Mouse (Mus musculus) thymus, postnatal 14 days (tissue): Measurements from ENCODE around the gene Acp5.
"Not testable (repeated sequence)": the region's sequence is repeated elsewhere in the genome, so short reads cannot be mapped to it uniquely, and the experiment has no call there.

Source experiments
- DNase-seq: peaks from one replicate; pipeline ENCODE4 v3.0.0; 2021

Acp5 gene

GRCm38 (mm10) chr9:22135644-22136390 lies at the start of gene Acp5:
Gene Acp5 (minus strand): TSS chr9:22135711.
- peak; percentile 49 for DNase-seq

- no peak for DNase-seq
These were observed 36.8 kb upstream of the Acp5 start for GRCm38 (mm10) chr9:22172318-22172717.

GRCm38 (mm10) chr9:22169327-22169726 lies 33.8 kb upstream of the Acp5 start:
- DNase-seq = no peak

- DNase-seq = no peak
These were observed 32.2 kb upstream of the Acp5 start for GRCm38 (mm10) chr9:22167751-22168150.

DNA sequence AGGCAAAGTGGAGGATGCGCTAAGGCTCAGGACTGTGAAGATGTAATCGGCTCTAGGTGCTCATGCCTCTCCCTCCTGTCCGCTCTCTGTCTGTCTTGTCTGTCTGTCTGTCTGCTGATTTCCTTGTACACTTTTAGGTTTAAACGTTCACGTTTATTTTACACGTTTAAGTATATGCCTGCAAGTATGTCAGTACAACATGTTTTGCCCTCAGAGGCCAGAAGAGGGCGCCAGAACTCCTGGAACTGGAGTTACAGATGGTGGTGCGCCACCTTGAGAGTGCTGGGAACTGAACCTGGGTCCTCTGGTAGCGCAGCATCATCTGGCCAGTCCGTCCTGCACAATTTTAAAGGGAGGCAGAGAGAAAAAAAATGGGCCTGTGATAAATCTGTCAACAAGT lies 31.2 kb upstream of the Acp5 start:
- DNase-seq = no peak

DNA sequence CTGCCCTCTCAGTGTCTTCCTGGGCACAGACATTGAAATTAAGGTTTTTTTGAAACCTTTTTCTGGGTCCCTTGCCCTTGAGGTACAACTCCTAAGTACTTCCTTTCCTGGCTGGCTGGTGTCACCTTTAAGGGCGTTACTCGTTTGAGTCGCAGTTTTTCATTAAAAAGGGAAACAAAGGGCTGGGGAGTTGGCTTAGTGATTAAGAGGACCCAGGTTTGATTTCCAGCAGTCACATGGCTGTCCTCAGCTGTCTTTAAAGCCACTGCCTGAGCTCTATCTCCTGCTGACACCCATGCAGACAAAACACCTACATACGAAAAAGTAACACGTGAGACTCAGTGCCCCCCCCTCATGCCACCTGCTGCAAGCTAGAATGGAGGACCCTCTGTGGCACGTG lies 30.5 kb upstream of the Acp5 start:
- no peak for DNase-seq

GRCm38 (mm10) chr9:22164711-22165668 lies 29.5 kb upstream of the Acp5 start:
- DNase-seq = peak; percentile 65

DNA sequence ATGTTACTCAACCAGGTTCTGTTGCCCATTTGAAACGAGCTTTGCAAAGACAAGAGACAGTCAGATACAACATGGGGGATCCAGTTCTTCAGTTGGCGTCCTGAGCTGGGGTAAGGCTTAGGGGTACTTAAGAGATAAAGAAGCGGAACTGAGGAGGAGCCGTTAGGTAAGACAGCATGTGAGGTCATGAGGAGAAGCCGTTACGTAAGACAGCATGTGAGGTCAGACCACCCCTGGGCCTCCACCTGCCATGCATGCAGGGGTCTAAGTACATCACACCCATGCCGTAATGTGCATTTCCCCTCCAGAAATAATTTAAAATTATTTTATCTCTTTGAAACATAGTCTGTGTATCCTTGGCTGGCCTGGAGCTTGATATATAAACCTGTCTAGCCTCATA lies 27.4 kb upstream of the Acp5 start:
- no peak for DNase-seq

GRCm38 (mm10) chr9:22162305-22162704 lies 26.8 kb upstream of the Acp5 start:
- DNase-seq = no peak

- DNase-seq = no peak
These were observed 25.8 kb upstream of the Acp5 start for GRCm38 (mm10) chr9:22161299-22161698.

- no peak for DNase-seq
These were observed 22.2 kb upstream of the Acp5 start for GRCm38 (mm10) chr9:22157516-22158265.

DNA sequence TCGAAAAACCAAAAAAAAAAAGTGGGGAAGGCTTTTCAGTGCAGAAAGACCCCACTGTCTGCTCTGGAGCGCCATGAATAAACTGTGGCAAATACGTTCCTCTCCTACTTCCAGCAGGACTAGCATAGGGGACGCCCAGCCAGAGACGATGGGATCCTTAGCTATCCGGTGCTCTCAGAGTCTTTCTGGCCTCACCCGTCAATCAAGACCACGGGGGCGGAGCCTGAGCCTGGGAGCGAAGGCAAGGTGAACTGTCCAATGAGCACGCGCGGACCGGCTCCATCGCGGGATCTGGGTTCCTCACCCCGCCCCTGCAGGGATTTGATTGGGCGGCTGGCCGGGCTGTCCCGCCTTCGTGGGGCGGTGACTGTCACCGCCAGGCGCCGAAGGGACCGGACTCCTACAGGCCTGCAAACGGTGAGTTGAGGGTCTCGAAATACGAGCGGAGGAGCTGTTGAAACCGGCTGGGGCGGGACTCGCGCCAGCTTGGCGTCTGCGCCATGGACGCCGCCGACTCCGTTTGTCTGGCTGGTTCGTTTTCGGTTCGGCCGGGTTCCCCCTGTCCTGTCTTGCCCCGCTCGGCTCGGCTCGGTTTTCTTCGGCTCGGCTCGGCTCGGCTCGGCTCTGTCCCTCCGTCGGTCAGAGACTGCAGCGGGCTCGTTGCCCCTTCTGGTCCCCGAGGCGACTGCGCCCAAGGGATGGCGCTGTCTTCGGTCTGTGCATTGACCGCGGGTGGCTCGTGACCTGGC lies 21.2 kb upstream of the Acp5 start, which contains the start of gene Pigyl:
Pigyl (plus strand) TSS at position 350 of the 749 bp plus-strand sequence.
- DNase-seq = peak; percentile 99

DNA sequence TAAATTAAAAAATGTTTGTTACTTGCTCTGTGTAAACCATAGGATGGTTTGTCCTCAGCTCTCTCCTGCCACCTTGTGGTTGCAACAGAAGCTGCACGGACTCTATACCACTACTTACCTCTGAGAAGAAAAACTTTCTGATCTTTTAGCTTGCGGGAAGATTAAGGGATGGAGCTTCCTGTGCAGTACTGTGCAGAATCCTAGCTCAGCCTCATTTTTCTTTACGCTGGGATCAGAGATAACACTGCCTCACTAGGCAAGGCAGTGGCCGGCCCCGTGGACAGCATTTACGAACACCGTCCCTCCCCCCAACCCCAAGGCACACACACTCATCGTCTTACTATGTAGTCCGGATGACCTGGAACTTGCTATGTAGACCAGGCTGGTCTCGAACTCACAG lies 20.1 kb upstream of the Acp5 start:
- peak; percentile 83 for DNase-seq

- no peak for DNase-seq
These were observed 18.3 kb upstream of the Acp5 start for GRCm38 (mm10) chr9:22153810-22154209.

DNA sequence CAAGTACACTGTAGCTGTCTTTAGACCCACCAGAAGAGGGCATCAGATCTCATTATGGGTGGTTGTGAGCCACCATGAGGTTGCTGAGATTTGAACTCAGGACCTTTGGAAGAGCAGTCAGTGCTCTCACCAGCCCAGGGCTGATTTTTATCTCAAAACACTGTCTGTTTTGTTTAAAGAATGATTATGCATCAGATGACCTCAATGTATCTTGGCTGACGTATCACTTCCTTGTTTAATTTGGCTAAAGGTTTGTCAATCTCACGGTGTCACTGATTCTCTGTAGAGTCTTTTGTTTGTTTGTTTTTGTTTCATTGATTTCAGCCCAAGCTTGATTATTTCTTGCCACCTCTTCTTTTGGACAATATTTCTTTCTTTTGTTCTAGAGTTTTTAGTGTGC lies 15.4 kb upstream of the Acp5 start:
- no peak for DNase-seq

DNA sequence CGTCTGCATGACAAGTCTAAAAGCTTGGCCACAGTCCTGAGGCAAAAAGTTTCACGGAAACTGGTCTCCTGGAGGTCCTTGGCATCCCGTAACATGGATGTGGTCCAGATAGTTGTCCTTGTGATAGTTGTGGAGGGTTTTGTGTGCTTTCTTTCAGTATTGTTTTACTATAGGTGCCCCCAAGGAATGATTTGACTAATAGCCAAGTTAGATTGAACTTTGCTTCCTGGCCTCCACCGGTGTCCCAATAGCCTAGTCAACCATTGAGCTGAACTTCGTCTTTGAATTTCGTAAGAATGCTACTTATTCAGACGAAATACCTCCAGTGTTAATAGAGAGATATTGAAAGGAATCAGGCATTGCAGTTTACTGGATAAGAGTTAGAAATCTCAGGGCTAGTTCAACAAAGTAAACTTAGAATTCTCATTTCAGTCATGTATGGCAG lies 14.8 kb upstream of the Acp5 start:
- not testable (repeated sequence) for DNase-seq

DNA sequence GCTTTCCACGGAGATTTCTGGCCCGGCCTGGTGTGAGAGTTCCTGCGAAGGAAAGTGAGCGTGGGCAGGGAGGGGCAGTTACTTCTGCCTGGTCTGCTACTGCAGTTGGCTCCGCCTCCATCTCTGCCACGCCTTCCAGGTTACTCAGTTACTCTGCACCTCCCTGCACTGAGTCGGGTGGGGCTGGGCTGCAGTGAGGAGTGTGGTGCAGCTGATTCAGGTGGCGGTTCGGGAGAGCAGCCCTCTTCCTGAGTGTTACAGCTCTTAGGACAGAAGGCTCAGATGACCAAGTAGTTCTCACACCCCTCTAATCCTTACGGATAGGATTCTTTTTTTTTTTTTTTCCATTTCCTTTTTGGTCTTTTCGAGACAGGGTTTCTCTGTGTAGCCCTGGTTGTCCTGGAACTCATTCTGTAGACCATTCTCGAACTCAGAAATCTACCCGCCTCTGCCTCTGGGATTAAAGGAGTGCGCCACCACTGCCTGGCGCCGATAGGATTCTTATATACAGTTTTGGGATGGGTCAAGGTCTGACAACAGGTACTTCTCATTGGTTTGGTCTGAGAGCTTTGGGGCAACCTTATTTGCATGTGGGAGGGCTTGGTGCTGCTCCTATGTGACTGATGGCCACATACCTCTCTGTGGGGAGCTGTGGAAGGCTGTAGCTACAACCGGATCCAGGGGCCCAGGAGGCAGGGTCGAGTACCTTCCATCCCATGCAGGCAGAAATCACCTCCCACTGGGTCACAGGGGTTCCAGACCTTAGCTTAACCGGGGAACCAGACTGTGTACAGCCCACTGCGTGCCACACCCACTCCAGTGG lies 14.1 kb upstream of the Acp5 start:
- DNase-seq = no peak

GRCm38 (mm10) chr9:22144304-22144965 lies 8.9 kb upstream of the Acp5 start:
- no peak for DNase-seq

DNA sequence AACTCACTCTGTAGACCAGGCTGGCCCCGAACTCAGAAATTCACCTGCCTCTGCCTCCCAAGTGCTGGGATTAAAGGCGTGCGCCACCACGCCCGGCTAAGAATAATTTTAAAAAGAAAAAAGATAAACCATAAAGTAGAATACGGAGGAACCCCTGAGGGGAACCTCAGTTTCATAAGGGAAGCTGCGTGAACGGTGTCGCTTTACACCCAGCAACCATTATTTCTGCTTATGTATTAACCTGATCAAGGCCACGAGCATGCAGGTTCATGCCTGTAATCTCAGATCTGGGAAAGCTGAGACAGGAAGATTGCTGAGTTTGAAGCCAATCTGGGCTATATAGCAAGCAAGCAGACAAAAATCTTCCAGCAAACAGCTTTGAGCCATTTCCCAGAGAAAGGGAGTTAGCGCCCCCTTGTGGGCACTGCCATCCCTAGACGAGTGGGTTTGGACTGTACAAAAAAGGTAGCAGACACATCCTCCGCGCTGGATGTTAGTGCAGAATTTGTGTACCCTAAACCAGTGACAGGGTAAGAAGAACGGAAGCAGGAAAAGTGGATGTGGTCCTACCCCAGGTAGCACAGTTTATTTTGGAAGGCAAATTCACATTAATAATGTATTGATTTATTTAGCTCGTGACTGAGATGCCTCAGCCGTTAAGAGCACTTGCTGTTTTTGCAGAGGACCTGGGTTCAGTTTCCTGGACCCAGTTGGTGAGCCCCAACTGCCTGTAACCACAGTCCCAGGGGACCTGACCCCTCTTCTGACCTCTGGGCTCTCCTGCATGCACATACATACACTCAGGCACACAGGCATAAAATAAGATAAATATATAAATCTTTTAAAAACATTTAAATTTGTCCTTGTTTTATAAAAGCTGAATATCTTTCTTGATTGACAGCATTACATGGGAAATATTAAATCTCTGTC lies 7.9 kb upstream of the Acp5 start:
- peak; percentile 93 for DNase-seq

- no peak for DNase-seq
These were observed 4.2 kb upstream of the Acp5 start for GRCm38 (mm10) chr9:22139746-22140145.
